Mouse (Mus musculus) cerebellum, adult 9-11 months (tissue): ENCODE measurements around the gene Fndc3a.

Source experiments
- DNase-seq: peaks from one replicate; pipeline ENCODE4 v3.0.0; 2022

Gene Fndc3a

GRCm38 (mm10) chr14:72670987-72671386 lies 38.8 kb downstream of the Fndc3a start:
- no peak for DNase-seq

GRCm38 (mm10) chr14:72649268-72649667 lies 60.5 kb downstream of the Fndc3a start:
- no peak for DNase-seq

GRCm38 (mm10) chr14:72645512-72645911 lies 64.3 kb downstream of the Fndc3a start:
- DNase-seq, result no peak

- no peak for DNase-seq
Measured at GRCm38 (mm10) chr14:72644620-72645019, 65.2 kb downstream of the Fndc3a start.

- no peak for DNase-seq
Measured at GRCm38 (mm10) chr14:72638507-72638906, 71.3 kb downstream of the Fndc3a start.

GRCm38 (mm10) chr14:72633571-72633970 lies 76.2 kb downstream of the Fndc3a start:
- DNase-seq, result no peak

GRCm38 (mm10) chr14:72625411-72625810 lies 84.4 kb downstream of the Fndc3a start:
- DNase-seq, result no peak

GRCm38 (mm10) chr14:72604077-72604476 lies 105.7 kb downstream of the Fndc3a start:
- DNase-seq, result no peak

- DNase-seq, result no peak
Measured at GRCm38 (mm10) chr14:72603194-72603521, 106.6 kb downstream of the Fndc3a start.

GRCm38 (mm10) chr14:72602521-72603193 lies 107.1 kb downstream of the Fndc3a start:
- DNase-seq, result peak; percentile 87

GRCm38 (mm10) chr14:72601381-72602305 lies 108.2 kb downstream of the Fndc3a start:
- no peak for DNase-seq

GRCm38 (mm10) chr14:72600375-72600774 lies 109.4 kb downstream of the Fndc3a start:
- no peak for DNase-seq

- no peak for DNase-seq
Measured at GRCm38 (mm10) chr14:72598976-72599740, 110.6 kb downstream of the Fndc3a start.

- DNase-seq, result no peak
Measured at GRCm38 (mm10) chr14:72594191-72594590, 115.6 kb downstream of the Fndc3a start.

GRCm38 (mm10) chr14:72589415-72589814 lies 120.4 kb downstream of the Fndc3a start:
- no peak for DNase-seq

- no peak for DNase-seq
Measured at GRCm38 (mm10) chr14:72582979-72583378, 126.8 kb downstream of the Fndc3a start.

- DNase-seq, result no peak
Measured at GRCm38 (mm10) chr14:72580991-72581390, 128.8 kb downstream of the Fndc3a start.

GRCm38 (mm10) chr14:72576283-72576682 lies 133.5 kb downstream of the Fndc3a start:
- no peak for DNase-seq

GRCm38 (mm10) chr14:72563941-72564340 lies 145.9 kb downstream of the Fndc3a start:
- no peak for DNase-seq

- DNase-seq, result no peak
Measured at GRCm38 (mm10) chr14:72558795-72559194, 151.0 kb downstream of the Fndc3a start.

- DNase-seq, result no peak
Measured at GRCm38 (mm10) chr14:72555846-72556245, 154.0 kb downstream of the Fndc3a start.

- DNase-seq, result no peak
Measured at GRCm38 (mm10) chr14:72536392-72537017, 173.3 kb downstream of the Fndc3a start.

GRCm38 (mm10) chr14:72533862-72534261 lies 175.9 kb downstream of the Fndc3a start:
- DNase-seq, result no peak
